Mouse (Mus musculus) heart, adult 2 months (tissue): Measurements from ENCODE around the gene Anapc13.

Experiments used
- CTCF ChIP-seq: fragments of 200-600 bp; IDR thresholded peaks from 2 replicates; pipeline ENCODE4 v1.8.1; 2022; ENCODE audit warnings: antibody characterized with exemption, mild to moderate bottlenecking, moderate library complexity
- EP300 ChIP-seq: fragments of 200-500 bp; IDR thresholded peaks from 2 replicates; pipeline ENCODE4 v1.6.1; 2011; ENCODE audit warnings: low read depth, low read length, control low read depth; ENCODE audit not compliant: insufficient read depth
- POLR2A ChIP-seq: fragments of 200-500 bp; IDR thresholded peaks from 2 replicates; pipeline ENCODE4 v1.6.1; 2011; ENCODE audit warnings: mild to moderate bottlenecking, low read depth, low read length, control low read depth; ENCODE audit not compliant: insufficient read depth

- no peak for TF ChIP-seq CTCF
- TF ChIP-seq POLR2A, result no peak
- no peak for TF ChIP-seq EP300
Measured at GRCm38 (mm10) chr9:102609221-102609620, 16.9 kb upstream of the Anapc13 start.
